ENCODE assay signal across 8 mouse cellular contexts in genomic region chr19:57099094-57099357, GRCm38 (mm10).
DNase-seq lines count a peak whose midpoint lies in the region; ATAC-seq lines count a peak whose summit lies in the region.

No protein-coding gene starts in this region.

- WGBS in heart, embryonic 10.5 days, result 66% methylated on average over 4 of the region's 4 CpGs
- WGBS in liver, embryonic 12.5 days (ENCODE audit: insufficient replicate concordance), result 66% methylated on average over 4 of the region's 4 CpGs
- WGBS in liver, embryonic 11.5 days, result 84% methylated on average over 4 of the region's 4 CpGs
- 62% methylated on average over 4 of the region's 4 CpGs for WGBS in heart, embryonic 14.5 days
- WGBS in intestine, embryonic 16.5 days, result 77% methylated on average over 4 of the region's 4 CpGs

- no peaks in the 10 kb centered on the region for H3K27me3 ChIP-seq in heart, embryonic 10.5 days (ENCODE audit: insufficient read depth, poor library complexity, severe bottlenecking)
- H3K27me3 ChIP-seq in liver, embryonic 12.5 days (replicated peaks), result no peaks in the 10 kb centered on the region
- no peaks in the 10 kb centered on the region for H3K27me3 ChIP-seq in liver, embryonic 11.5 days (replicated peaks; ENCODE audit: control insufficient read depth, insufficient read depth, low read length)
- no peaks in the 10 kb centered on the region for H3K27me3 ChIP-seq in heart, embryonic 14.5 days (ENCODE audit: control insufficient read depth, insufficient read depth, low read length)
- no peaks in the 10 kb centered on the region for H3K27me3 ChIP-seq in intestine, embryonic 16.5 days (replicated peaks; ENCODE audit: control insufficient read depth, insufficient read depth, low read length)

- no peak for DNase-seq in heart, embryonic 10.5 days (ENCODE audit: low spot score)
- DNase-seq in heart, adult 11 months, result no peak
- no peak for DNase-seq in liver, embryonic 11.5 days (ENCODE audit: low spot score)
- DNase-seq in retina, embryonic 14.5 days (ENCODE audit: low spot score), result no peak
- DNase-seq in frontal cortex, postnatal 10 days (ENCODE audit: low spot score in 2 of 2), result no peak

- H3K4me3 ChIP-seq in heart, embryonic 10.5 days, result no peak overlapping the region
- H3K4me3 ChIP-seq in liver, embryonic 12.5 days, result no peak overlapping the region
- H3K4me3 ChIP-seq in liver, embryonic 11.5 days (ENCODE audit: low read depth, low read length), result no peak overlapping the region
- H3K4me3 ChIP-seq in heart, embryonic 14.5 days (ENCODE audit: control insufficient read depth in 1 of 2, insufficient read depth in 1 of 2, low read depth in 1 of 2, low read length in 2 of 2), result no peak overlapping the region
- H3K4me3 ChIP-seq in intestine, embryonic 16.5 days (ENCODE audit: low read length), result no peak overlapping the region

- H3K9ac ChIP-seq in liver, embryonic 12.5 days, result no peak overlapping the region
- H3K9ac ChIP-seq in liver, embryonic 11.5 days (ENCODE audit: low read depth, low read length), result no peak overlapping the region
- H3K9ac ChIP-seq in heart, embryonic 14.5 days (ENCODE audit: low read length), result 0 out of 2 replicates have a peak overlapping the region, but pooled peaks have one; percentile 19
- H3K9ac ChIP-seq in intestine, embryonic 16.5 days (ENCODE audit: low read depth, low read length), result no peak overlapping the region

- no peaks in the 10 kb centered on the region for H3K9me3 ChIP-seq in heart, embryonic 10.5 days
- H3K9me3 ChIP-seq in liver, embryonic 12.5 days (replicated peaks), result no peaks in the 10 kb centered on the region
- H3K9me3 ChIP-seq in liver, embryonic 11.5 days (ENCODE audit: control insufficient read depth, low read length), result no peaks in the 10 kb centered on the region
- H3K9me3 ChIP-seq in heart, embryonic 14.5 days (ENCODE audit: control insufficient read depth, low read length), result no peaks in the 10 kb centered on the region
- no peaks in the 10 kb centered on the region for H3K9me3 ChIP-seq in intestine, embryonic 16.5 days (ENCODE audit: control insufficient read depth, low read length)

- H3K4me2 ChIP-seq in liver, embryonic 12.5 days, result no peak overlapping the region
- no peak overlapping the region for H3K4me2 ChIP-seq in liver, embryonic 11.5 days
- no peak overlapping the region for H3K4me2 ChIP-seq in heart, embryonic 14.5 days (ENCODE audit: low read length)
- H3K4me2 ChIP-seq in intestine, embryonic 16.5 days (ENCODE audit: low read depth, low read length), result no peak overlapping the region

- H3K36me3 ChIP-seq in heart, embryonic 10.5 days, result no peaks in the 10 kb centered on the region
- no peaks in the 10 kb centered on the region for H3K36me3 ChIP-seq in liver, embryonic 12.5 days
- H3K36me3 ChIP-seq in liver, embryonic 11.5 days (ENCODE audit: control insufficient read depth, insufficient read depth, low read length), result no peaks in the 10 kb centered on the region
- H3K36me3 ChIP-seq in heart, embryonic 14.5 days (ENCODE audit: control insufficient read depth, insufficient read depth, low read length), result no peaks in the 10 kb centered on the region
- no peaks in the 10 kb centered on the region for H3K36me3 ChIP-seq in intestine, embryonic 16.5 days (ENCODE audit: control insufficient read depth, insufficient read depth, low read length)

- ATAC-seq in liver, embryonic 12.5 days, result no peak
- no peak for ATAC-seq in liver, embryonic 11.5 days (replicated peaks; ENCODE audit: low FRiP score)
- ATAC-seq in heart, embryonic 14.5 days (ENCODE audit: insufficient number of reproducible peaks, insufficient read depth, low FRiP score, low read depth), result no peak
- ATAC-seq in intestine, embryonic 16.5 days, result peak; percentile 5; the same call in 1 of the 2 replicates

- H3K27ac ChIP-seq in heart, embryonic 10.5 days, result peak overlapping the region; percentile 62; the same call in 1 of the 2 replicates
- H3K27ac ChIP-seq in liver, embryonic 12.5 days, result 0 out of 2 replicates have a peak overlapping the region, but pooled peaks have one; percentile 22
- no peak overlapping the region for H3K27ac ChIP-seq in liver, embryonic 11.5 days (ENCODE audit: low read depth, low read length)
- H3K27ac ChIP-seq in heart, embryonic 14.5 days (replicated peaks in 1 of 2; ENCODE audit: control insufficient read depth in 1 of 2, insufficient read depth in 1 of 2, low read depth in 2 of 2, low read length in 2 of 2), result peak overlapping the region; percentile 74 to 87
- H3K27ac ChIP-seq in intestine, embryonic 16.5 days (ENCODE audit: low read length), result peak overlapping the region; percentile 84

- H3K4me1 ChIP-seq in heart, embryonic 10.5 days, result peaks cover 32% of the 10 kb centered on the region
- H3K4me1 ChIP-seq in liver, embryonic 12.5 days, result peaks cover 2% of the 10 kb centered on the region
- peaks cover under 1% of the 10 kb centered on the region; the same call in 1 of the 2 replicates for H3K4me1 ChIP-seq in liver, embryonic 11.5 days (replicated peaks; ENCODE audit: control insufficient read depth, insufficient read depth, low read length)
- H3K4me1 ChIP-seq in heart, embryonic 14.5 days (ENCODE audit: control insufficient read depth in 2 of 2, insufficient read depth in 2 of 2, low read length in 2 of 2), result peaks cover 21 to 31% of the 10 kb centered on the region in 2 experiments
- H3K4me1 ChIP-seq in intestine, embryonic 16.5 days (ENCODE audit: control insufficient read depth, insufficient read depth, low read length), result peaks cover 30% of the 10 kb centered on the region
